ENCODE assay signal across 8 mouse cellular contexts in genomic region chr12:88818622-88819334, GRCm38 (mm10).
A peak's percentile ranks its signal among the peaks of the same experiment; 100 is the strongest.
DNase-seq lines count a peak whose midpoint lies in the region; ATAC-seq lines count a peak whose summit lies in the region.
"Had no signal": no experiment of that assay in that cellular context is flagged by ENCODE, and none has a peak within 500 bp of the region (broad histone marks: within the 10 kb centered on the region; RNA-seq: fewer than 3 reads in every experiment).

No protein-coding gene starts in this region.

- no peak overlapping the region for H3K9ac ChIP-seq in neural tube, embryonic 12.5 days
- H3K9ac ChIP-seq: heart, embryonic 13.5 days had no signal

- no peak overlapping the region for H3K27ac ChIP-seq in neural tube, embryonic 12.5 days
- H3K27ac ChIP-seq: heart, embryonic 13.5 days had no signal

- 0 out of 2 replicates have a peak, but pooled peaks have one; percentile 44 for ATAC-seq in neural tube, embryonic 12.5 days (ENCODE audit: low FRiP score, low read depth)

- no peak overlapping the region for H3K4me3 ChIP-seq in neural tube, embryonic 12.5 days
- H3K4me3 ChIP-seq: heart, embryonic 13.5 days had no signal

- H3K9me3 ChIP-seq in neural tube, embryonic 12.5 days, result no peaks in the 10 kb centered on the region
- H3K9me3 ChIP-seq: heart, embryonic 13.5 days had no signal

- peaks cover 5% of the 10 kb centered on the region for H3K4me1 ChIP-seq in neural tube, embryonic 12.5 days

- no peaks in the 10 kb centered on the region for H3K36me3 ChIP-seq in neural tube, embryonic 12.5 days
- H3K36me3 ChIP-seq: heart, embryonic 13.5 days had no signal

- 67% methylated on average over 4 of the region's 4 CpGs for WGBS in neural tube, embryonic 12.5 days

- H3K27me3 ChIP-seq in neural tube, embryonic 12.5 days (replicated peaks), result no peaks in the 10 kb centered on the region
- H3K27me3 ChIP-seq: heart, embryonic 13.5 days had no signal

- no peak for DNase-seq in neural tube, embryonic 10.5 days (ENCODE audit: extremely low spot score, low spot score)
- peak; percentile 18 for DNase-seq in gastrocnemius, postnatal 25 days
- DNase-seq in kidney, postnatal 14 days, result peak; percentile 11
- no peak for DNase-seq in spleen, postnatal 10 days (ENCODE audit: low spot score in 2 of 2)
- no peak for DNase-seq in thymus, postnatal 10 days (ENCODE audit: low spot score in 2 of 2)
- no peak for DNase-seq in urinary bladder, postnatal 36 days (ENCODE audit: low spot score in 2 of 2)

- no peak overlapping the region for H3K4me2 ChIP-seq in neural tube, embryonic 12.5 days (replicated peaks)
- H3K4me2 ChIP-seq: heart, embryonic 13.5 days had no signal

Comparison
In these comparisons a context has a peak if more than half of its experiments do, and no peak if none do; other contexts are left out.
1. DNase-seq: peak in gastrocnemius, postnatal 25 days (single experiment) and kidney, postnatal 14 days (single experiment); none in neural tube, embryonic 10.5 days (single experiment), spleen, postnatal 10 days (0 of 2), thymus, postnatal 10 days (0 of 2) and urinary bladder, postnatal 36 days (0 of 2).